Mouse (Mus musculus): ENCODE results near the gene Ulk2. TPM values are rescaled to one million over a fixed set of nuclear protein-coding genes. Genes with fewer than 3 reads are reported as not detected.

The Ulk2 gene
- total and polyA plus RNA-seq, 3 experiments = 7.9 to 10.5 (median 9.3) TPM

GRCm38 (mm10) chr11:61808551-61809117, 46.2 kb downstream of the Ulk2 start:
- dilution Hi-C loops (cut with MboI; ENCODE audit: extremely low pct_ligation_motif_present, extremely low pct_unique_long_range_greater_than_20kb, low sequenced_read_pairs) = no loop called here
- TF ChIP-seq PAX5 (IDR thresholded peaks at IDR 0.05; ENCODE audit: low read length) (no peak), ZNF384 (IDR thresholded peaks at IDR 0.05; ENCODE audit: low read depth, low read length) (no peak), MYC (IDR thresholded peaks at IDR 0.05; ENCODE audit: low read depth, low read length) (no peak), RAD21 (IDR thresholded peaks at IDR 0.05; ENCODE audit: low read depth, low read length) (no peak), NELFE (IDR thresholded peaks at IDR 0.05; ENCODE audit: low read depth, low read length) (no peak), IRF4 (IDR thresholded peaks at IDR 0.05; ENCODE audit: low read depth, low read length) (no peak), ETS1 (conservative IDR thresholded peaks at IDR 0.05; ENCODE audit: low read depth, low read length) (no peak), CHD2 (IDR thresholded peaks at IDR 0.05; ENCODE audit: low read length) (no peak), SIN3A (IDR thresholded peaks at IDR 0.05; ENCODE audit: low read length) (no peak), POLR2A (IDR thresholded peaks at IDR 0.05; ENCODE audit: low read depth, low read length) (no peak), ZC3H11A (IDR thresholded peaks at IDR 0.05; ENCODE audit: low read depth, low read length) (no peak), ELF1 (IDR thresholded peaks at IDR 0.05; ENCODE audit: low read depth, low read length) (no peak), JUN (IDR thresholded peaks at IDR 0.05; ENCODE audit: insufficient read depth, low read depth, low read length) (no peak), MAFK (IDR thresholded peaks at IDR 0.05; ENCODE audit: insufficient replicate concordance, low read length) (no peak), ZMIZ1 (IDR thresholded peaks at IDR 0.05; ENCODE audit: low read depth, low read length) (no peak), TBP (conservative IDR thresholded peaks at IDR 0.05; ENCODE audit: low read depth, low read length) (no peak), RCOR1 (conservative IDR thresholded peaks at IDR 0.05; ENCODE audit: low read depth, low read length) (no peak), UBTF (IDR thresholded peaks at IDR 0.05; ENCODE audit: low read depth, low read length) (no peak), USF2 (conservative IDR thresholded peaks at IDR 0.05; ENCODE audit: low read depth, low read length) (no peak), EP300 (IDR thresholded peaks at IDR 0.05; ENCODE audit: low read length) (no peak)
- Histone ChIP-seq H3K9ac (ENCODE audit: insufficient read depth, low read depth) (no peak overlapping the region), H3K4me2 (ENCODE audit: insufficient read depth, low read depth, poor library complexity, severe bottlenecking) (no peak overlapping the region), H3K79me2 (replicated peaks; ENCODE audit: control insufficient read depth, extremely low read depth, insufficient read depth, poor library complexity, severe bottlenecking) (peaks cover 3% of the 10 kb centered on the region; the same call in 1 of the 2 replicates), H3K4me1 (ENCODE audit: control insufficient read depth in 1 of 2, insufficient read depth in 2 of 2) (no peaks in the 10 kb centered on the region), H3K36me3 (replicated peaks in 1 of 2; ENCODE audit: control insufficient read depth in 1 of 2, insufficient read depth in 1 of 2, low read length in 1 of 2) (peaks cover 0 to 21% of the 10 kb centered on the region in 2 experiments), H3K27ac (ENCODE audit: insufficient read depth, low read depth) (no peak overlapping the region), H3K4me3 (replicated peaks in 1 of 3; ENCODE audit: low read depth in 2 of 3, low read length in 2 of 3, poor library complexity in 1 of 3) (no peak overlapping the region), H3K9me3 (replicated peaks; ENCODE audit: low read length) (no peaks in the 10 kb centered on the region), H3K27me3 (replicated peaks) (no peaks in the 10 kb centered on the region)
- no peak for DNase-seq (ENCODE audit: extremely low read depth)
- in situ Hi-C loops (cut with MboI; ENCODE audit: low pct_ligation_motif_present, low pct_unique_long_range_greater_than_20kb, low sequenced_read_pairs) = no loop called here

- Histone ChIP-seq H3K4me3 (replicated peaks in 1 of 3; ENCODE audit: low read depth in 2 of 3, low read length in 2 of 3, poor library complexity in 1 of 3) (no peak overlapping the region), H3K79me2 (replicated peaks; ENCODE audit: control insufficient read depth, extremely low read depth, insufficient read depth, poor library complexity, severe bottlenecking) (no peaks in the 10 kb centered on the region), H3K27me3 (replicated peaks) (no peaks in the 10 kb centered on the region), H3K36me3 (replicated peaks in 1 of 2; ENCODE audit: control insufficient read depth in 1 of 2, insufficient read depth in 1 of 2, low read length in 1 of 2) (peaks cover 12 to 23% of the 10 kb centered on the region in 2 experiments), H3K9me3 (replicated peaks; ENCODE audit: low read length) (no peaks in the 10 kb centered on the region), H3K4me2 (ENCODE audit: insufficient read depth, low read depth, poor library complexity, severe bottlenecking) (no peak overlapping the region), H3K27ac (ENCODE audit: insufficient read depth, low read depth) (no peak overlapping the region), H3K4me1 (ENCODE audit: control insufficient read depth in 1 of 2, insufficient read depth in 2 of 2) (no peaks in the 10 kb centered on the region), H3K9ac (ENCODE audit: insufficient read depth, low read depth) (no peak overlapping the region)
- in situ Hi-C loops (cut with MboI; ENCODE audit: low pct_ligation_motif_present, low pct_unique_long_range_greater_than_20kb, low sequenced_read_pairs) = no loop called here
- no peak for TF ChIP-seq HCFC1 (IDR thresholded peaks at IDR 0.05; ENCODE audit: low read depth, low read length)
- no peak for TF ChIP-seq JUN (IDR thresholded peaks at IDR 0.05; ENCODE audit: insufficient read depth, low read depth, low read length)
- no peak for TF ChIP-seq E2F4 (IDR thresholded peaks at IDR 0.05; ENCODE audit: insufficient replicate concordance, low read depth, low read length)
- no peak for TF ChIP-seq MXI1 (IDR thresholded peaks at IDR 0.05; ENCODE audit: low read depth, low read length)
- no peak for TF ChIP-seq ZC3H11A (IDR thresholded peaks at IDR 0.05; ENCODE audit: low read depth, low read length)
- TF ChIP-seq MAX (IDR thresholded peaks at IDR 0.05; ENCODE audit: low read length) = no peak
- no peak for TF ChIP-seq BHLHE40 (IDR thresholded peaks at IDR 0.05; ENCODE audit: low read depth, low read length)
- TF ChIP-seq ZMIZ1 (IDR thresholded peaks at IDR 0.05; ENCODE audit: low read depth, low read length) = no peak
- no peak for TF ChIP-seq SMC3 (IDR thresholded peaks at IDR 0.05; ENCODE audit: low read depth, low read length)
- TF ChIP-seq POLR2AphosphoS2 (IDR thresholded peaks at IDR 0.05; ENCODE audit: low read depth, low read length) = no peak
- no peak for TF ChIP-seq IRF4 (IDR thresholded peaks at IDR 0.05; ENCODE audit: low read depth, low read length)
- TF ChIP-seq NRF1 (IDR thresholded peaks at IDR 0.05; ENCODE audit: low read depth, low read length) = no peak
- DNase-seq (ENCODE audit: extremely low read depth) = no peak
- dilution Hi-C loops (cut with MboI; ENCODE audit: extremely low pct_ligation_motif_present, extremely low pct_unique_long_range_greater_than_20kb, low sequenced_read_pairs) = no loop called here
Measured at GRCm38 (mm10) chr11:61793441-61793840, 61.4 kb downstream of the Ulk2 start.
